Mouse (Mus musculus) erythroid progenitor cell, adult 5-6 weeks (primary cell): ENCODE data around the gene Rbl1. TPM values are rescaled to one million over a fixed set of nuclear protein-coding genes. Genes with fewer than 3 reads are reported as not detected.

Experiments used
- ATAC-seq: replicated peaks from 2 replicates; pipeline ENCODE4 v1.8.0; 2016; ENCODE audit warnings: moderate number of reproducible peaks, mild to moderate bottlenecking, moderate TSS enrichment, inconsistent platforms; ENCODE audit not compliant: poor library complexity, low FRiP score, severe bottlenecking
- total RNA-seq, 2 experiments: library from RNA; stranded (forward) in 1 of 2; stranded (reverse) in 1 of 2; fragments of 150-400 nt in 1 of 2; fragments of 186-747, 209-891 nt in 1 of 2; gene quantifications; 2 replicates each; pipeline versions ENCODE4 v1.2.3 to v1.2.4; 2015 to 2017; ENCODE audit warnings: low replicate concordance in 2 of 2

Rbl1 gene
- total RNA-seq, 2 experiments from 2014 or later: 132 to 160 TPM

DNA sequence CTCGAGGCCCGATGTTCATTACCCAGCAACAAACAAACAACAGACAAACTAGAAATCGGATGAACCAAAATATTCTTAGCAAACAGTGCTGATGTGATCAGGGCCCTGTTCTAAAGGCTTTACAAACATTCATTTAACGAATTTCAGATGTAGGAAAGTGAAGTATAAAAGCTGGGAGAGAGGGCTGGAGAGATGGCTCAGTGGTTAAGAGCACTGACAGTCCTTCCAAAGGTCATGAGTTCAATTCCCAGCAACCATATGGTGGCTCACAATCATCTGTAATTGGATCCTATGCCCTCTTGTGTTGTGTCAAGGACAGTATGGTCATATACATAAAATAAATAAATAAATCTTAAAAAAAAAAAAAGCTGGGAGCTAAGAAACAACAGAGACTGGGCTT lies 68.2 kb downstream of the Rbl1 start:
- ATAC-seq: no peak

DNA sequence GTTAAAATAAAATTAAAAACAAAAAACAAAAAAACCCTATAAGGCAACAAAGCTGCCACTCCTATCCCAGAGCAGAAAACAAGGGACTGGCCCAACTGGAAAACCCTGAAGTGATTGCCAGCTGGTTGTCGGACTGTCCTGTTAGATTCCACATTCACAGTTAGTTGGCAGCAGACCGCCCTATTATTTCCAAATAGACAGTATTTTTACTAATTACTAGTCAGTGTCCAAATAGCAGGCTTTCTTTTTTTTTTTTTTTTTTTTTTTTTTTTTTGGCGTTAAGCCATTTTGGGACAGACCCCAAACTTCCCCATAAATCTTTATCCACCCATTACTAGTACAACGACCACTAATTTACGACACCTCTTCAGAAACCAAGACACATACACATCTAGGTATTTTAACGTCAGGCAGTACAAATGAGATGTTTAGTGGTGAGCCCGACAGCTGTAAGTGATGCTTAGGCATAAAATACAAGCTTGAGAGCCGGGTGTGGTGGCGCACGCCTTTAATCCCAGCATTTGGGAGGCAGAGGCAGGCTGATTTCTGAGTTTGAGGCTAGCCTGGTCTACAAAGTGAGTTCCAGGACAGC lies 68.7 kb downstream of the Rbl1 start:
- ATAC-seq: no peak

- peak; percentile 93 for ATAC-seq
These were observed 69.3 kb downstream of the Rbl1 start, which contains the start of gene Samhd1 for GRCm38 (mm10) chr2:157135014-157135413. Samhd1 (minus strand) TSS chr2:157135265.

- peak; percentile 46 for ATAC-seq
These were observed 69.8 kb downstream of the Rbl1 start for GRCm38 (mm10) chr2:157134479-157134931.

DNA sequence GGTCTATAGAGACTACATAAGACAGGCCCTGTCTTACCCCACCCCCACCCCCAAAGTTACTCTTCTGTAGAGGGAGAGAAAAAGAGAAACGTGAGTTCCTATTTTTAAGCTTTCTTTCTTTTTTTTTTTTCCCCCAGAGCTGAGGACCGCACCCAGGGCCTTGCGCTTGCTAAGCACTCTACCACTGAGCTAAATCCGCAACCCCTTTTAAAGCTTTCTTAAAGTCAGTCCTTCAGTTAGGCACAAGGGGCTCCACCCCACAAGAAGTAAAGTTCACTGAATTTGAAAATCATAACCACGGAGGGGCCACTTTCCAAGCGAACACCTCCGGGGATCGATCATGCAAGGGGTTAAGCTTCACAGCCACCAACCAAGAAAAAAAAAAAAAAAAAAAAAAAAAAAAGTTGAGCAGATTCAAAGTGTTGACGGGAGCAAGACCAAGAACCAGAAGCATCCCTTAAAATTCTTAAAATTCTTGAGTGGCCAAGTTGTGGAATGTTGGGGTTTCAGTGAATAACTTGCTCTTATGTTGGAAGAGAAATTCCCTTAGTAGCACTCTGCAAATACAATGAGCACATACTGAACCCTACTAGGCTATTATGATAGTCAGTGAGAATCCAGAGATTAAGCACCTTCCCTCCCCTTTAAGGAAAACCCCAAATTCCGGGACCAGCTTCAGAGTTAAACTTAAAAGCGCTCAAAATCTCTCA lies 70.4 kb downstream of the Rbl1 start:
- ATAC-seq: peak; percentile 7

DNA sequence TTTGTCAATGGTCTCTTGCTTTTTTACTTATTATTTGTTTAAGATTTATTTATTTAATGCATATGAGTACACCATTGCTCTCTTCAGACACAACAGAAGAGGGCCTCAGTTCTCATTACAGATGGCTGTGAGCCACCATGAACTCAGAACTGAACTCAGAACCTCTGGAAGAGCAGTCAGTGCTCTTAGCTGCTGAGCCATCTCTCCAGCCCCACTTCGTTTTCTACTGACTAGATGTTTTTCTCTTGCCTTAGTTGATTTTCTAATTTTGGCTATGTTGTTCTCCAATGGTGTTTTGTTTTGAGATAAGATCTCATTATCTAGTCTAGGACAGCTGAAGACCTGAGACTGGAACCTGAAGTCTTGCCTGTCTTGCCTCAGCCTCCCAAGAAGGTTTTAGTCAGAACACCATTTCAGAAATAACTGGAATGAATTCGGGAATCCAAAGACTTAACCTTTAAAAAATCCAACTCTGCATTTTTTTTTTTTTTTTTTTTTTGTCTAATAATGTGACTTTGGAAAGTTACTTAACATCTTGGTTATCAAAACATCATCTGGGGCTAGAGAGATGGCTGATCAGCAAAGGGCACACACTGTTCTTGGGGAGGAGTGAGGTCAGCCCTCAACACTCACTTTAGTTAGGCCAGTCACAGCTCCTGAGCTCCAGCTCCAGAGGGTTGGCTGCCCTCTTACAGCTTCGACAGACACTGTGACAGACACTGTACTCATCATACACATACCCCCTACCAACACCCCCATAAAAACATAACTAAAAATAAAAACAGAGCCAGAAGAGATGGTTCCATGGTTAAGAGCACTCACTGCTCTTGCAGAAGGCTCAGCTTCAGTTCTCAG lies 71.4 kb downstream of the Rbl1 start:
- ATAC-seq: no peak

- no peak for ATAC-seq
These were observed 72.2 kb downstream of the Rbl1 start for GRCm38 (mm10) chr2:157132086-157132485.

GRCm38 (mm10) chr2:157130813-157131514 lies 73.4 kb downstream of the Rbl1 start:
- ATAC-seq: no peak

GRCm38 (mm10) chr2:157129601-157130164 lies 74.7 kb downstream of the Rbl1 start:
- ATAC-seq: 0 out of 2 replicates have a peak, but pooled peaks have one; percentile 10

DNA sequence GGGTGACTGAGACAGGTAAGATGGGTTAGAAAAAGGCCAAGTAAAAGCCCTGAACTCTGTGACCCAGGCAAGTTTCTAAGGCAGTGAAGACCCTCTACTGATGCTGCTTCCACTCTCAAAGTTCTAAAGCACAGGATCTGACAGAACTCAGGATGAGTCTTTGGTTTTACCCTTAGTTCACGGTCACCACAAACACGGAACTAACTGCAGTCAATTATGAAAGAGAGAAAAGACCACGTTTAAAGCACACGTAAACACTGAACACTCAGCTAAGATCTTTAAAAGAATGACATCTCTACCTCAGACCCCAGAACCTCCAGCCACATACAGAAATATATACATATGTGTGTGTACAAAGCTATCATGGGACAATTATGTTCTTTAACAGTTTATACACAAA lies 75.2 kb downstream of the Rbl1 start:
- no peak for ATAC-seq

- no peak for ATAC-seq
These were observed 76.3 kb downstream of the Rbl1 start for GRCm38 (mm10) chr2:157128072-157128471.

- no peak for ATAC-seq
These were observed 77.0 kb downstream of the Rbl1 start for GRCm38 (mm10) chr2:157127370-157127769.

- ATAC-seq: no peak
These were observed 79.1 kb downstream of the Rbl1 start for GRCm38 (mm10) chr2:157125246-157125645.

- ATAC-seq: no peak
These were observed 82.6 kb downstream of the Rbl1 start for GRCm38 (mm10) chr2:157121766-157122165.

DNA sequence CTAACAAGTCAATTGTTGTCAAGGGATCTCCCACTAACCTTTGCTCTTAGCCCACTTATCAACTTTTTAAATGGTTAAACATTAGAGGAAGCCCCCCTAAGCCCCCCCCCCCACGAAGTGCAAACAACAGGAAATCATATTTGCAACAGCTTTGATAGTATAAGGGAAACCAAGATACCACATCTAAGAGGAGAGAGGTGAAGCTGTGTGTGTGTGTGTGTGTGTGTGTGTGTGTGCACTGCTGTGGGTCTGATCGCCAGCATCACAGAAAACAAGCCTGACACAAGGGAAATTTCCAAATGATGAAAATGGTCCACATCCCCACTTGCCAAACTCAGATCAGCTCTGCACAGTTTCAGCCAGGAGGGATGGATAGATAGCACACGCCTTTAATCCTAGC lies 85.3 kb downstream of the Rbl1 start:
- no peak for ATAC-seq

- ATAC-seq: no peak
These were observed 85.8 kb downstream of the Rbl1 start for GRCm38 (mm10) chr2:157118556-157118955.

GRCm38 (mm10) chr2:157116964-157117363 lies 87.4 kb downstream of the Rbl1 start:
- ATAC-seq: peak; percentile 68; the same call in 1 of the 2 replicates

DNA sequence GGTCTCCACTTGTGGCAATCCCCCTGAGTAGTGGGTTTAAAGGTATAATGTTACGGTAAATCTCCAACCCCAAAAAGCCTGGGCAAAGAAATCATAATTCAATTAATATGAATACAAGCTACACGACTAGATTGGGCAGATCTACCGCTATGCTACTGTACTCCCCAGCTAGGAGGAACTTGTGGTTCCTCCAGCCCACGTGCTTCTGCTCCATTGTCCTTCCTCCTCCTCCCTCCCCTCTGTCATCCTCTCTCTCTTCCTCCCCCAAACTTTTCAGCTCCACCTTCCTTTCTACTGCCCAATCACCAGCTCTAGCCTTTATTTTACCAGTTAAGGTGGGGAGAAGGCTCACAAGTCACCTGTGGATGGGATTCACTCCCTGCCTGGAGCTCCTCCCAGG lies 96.1 kb downstream of the Rbl1 start:
- ATAC-seq: no peak

DNA sequence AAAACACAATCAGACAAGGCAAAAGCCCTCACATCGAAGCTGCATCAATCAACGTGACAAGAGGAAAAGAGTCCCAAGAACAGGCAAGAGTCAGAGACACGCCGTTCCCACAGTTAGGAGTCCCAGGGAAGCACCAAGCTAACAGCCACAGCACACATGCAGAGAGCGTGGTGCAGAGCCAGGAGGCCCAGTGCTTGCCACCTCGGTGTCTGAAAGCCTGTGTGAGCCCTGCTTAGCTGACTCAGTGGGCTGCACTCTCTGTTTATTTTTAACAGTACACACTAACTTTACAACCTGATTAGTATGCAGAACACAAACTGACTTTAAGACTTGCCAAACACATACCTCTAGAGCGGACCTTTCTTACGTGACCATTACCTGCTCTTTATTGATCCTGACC lies 99.9 kb downstream of the Rbl1 start:
- no peak for ATAC-seq

GRCm38 (mm10) chr2:157102256-157102655 lies 102.1 kb downstream of the Rbl1 start:
- no peak for ATAC-seq
